Mouse (Mus musculus) CH12.LX (cell line): ENCODE measurements at regions not wholly inside any gene's neighbourhood (a gene's known extent, or its start where the extent isn't known, plus 50 kb on each side); places are given as distances from the start of the nearest gene placed in this dataset.

Experiments
- BHLHE40 ChIP-seq: IDR thresholded peaks from 2 replicates; pipeline ENCODE4 v1.6.1; 2011; ENCODE audit warnings: mild to moderate bottlenecking, low read depth, low read length, improper control_type of control experiment
- CHD1 ChIP-seq: IDR thresholded peaks from 2 replicates; pipeline ENCODE4 v1.6.1; 2012; ENCODE audit warnings: low read depth, low read length, improper control_type of control experiment, inconsistent platforms
- CTCF ChIP-seq, 2 experiments: IDR thresholded peaks in 1 of 2; conservative IDR thresholded peaks in 1 of 2; 2 replicates each; pipeline ENCODE4 v1.5.1; 2011 to 2012; ENCODE audit warnings: low read depth in 2 of 2, low read length in 2 of 2, improper control_type of control experiment in 1 of 2, inconsistent platforms in 1 of 2, mild to moderate bottlenecking in 1 of 2, moderate library complexity in 1 of 2
- EP300 ChIP-seq: IDR thresholded peaks from 2 replicates; pipeline ENCODE4 v1.6.1; 2011; ENCODE audit warnings: low read length, improper control_type of control experiment
- MAZ ChIP-seq: IDR thresholded peaks from 2 replicates; pipeline ENCODE4 v1.6.1; 2012; ENCODE audit warnings: low read depth, mild to moderate bottlenecking, inconsistent platforms, low read length, improper control_type of control experiment, moderate library complexity
- POLR2A ChIP-seq: IDR thresholded peaks from 2 replicates; pipeline ENCODE4 v1.6.1; 2011; ENCODE audit warnings: low read depth, mild to moderate bottlenecking, improper control_type of control experiment, low read length
- POLR2AphosphoS2 ChIP-seq: IDR thresholded peaks from 2 replicates; pipeline ENCODE4 v1.6.1; 2011; ENCODE audit warnings: low read depth, low read length, improper control_type of control experiment
- USF1 ChIP-seq: IDR thresholded peaks from 2 replicates; pipeline ENCODE4 v1.6.1; 2014; ENCODE audit warnings: low read depth, mild to moderate bottlenecking, inconsistent platforms, low read length, improper control_type of control experiment
- ZMIZ1 ChIP-seq: IDR thresholded peaks from 2 replicates; pipeline ENCODE4 v1.6.1; 2012; ENCODE audit warnings: low read depth, mild to moderate bottlenecking, inconsistent platforms, low read length, improper control_type of control experiment

GRCm38 (mm10) chr3:157710790-157711381 lies 144.2 kb downstream of the Ptger3 start:
- TF ChIP-seq CTCF (conservative IDR thresholded peaks at IDR 0.05 in 1 of 2, IDR thresholded peaks at IDR 0.05 in 1 of 2; ENCODE audit: low read depth in 2 of 2, low read length in 2 of 2) (no peak), BHLHE40 (no peak), USF1 (no peak), ZMIZ1 (no peak), MAZ (no peak), POLR2AphosphoS2 (no peak), CHD1 (no peak), EP300 (no peak), POLR2A (no peak)
